ENCODE assay signal across 12 mouse cellular contexts in the genomic region with DNA sequence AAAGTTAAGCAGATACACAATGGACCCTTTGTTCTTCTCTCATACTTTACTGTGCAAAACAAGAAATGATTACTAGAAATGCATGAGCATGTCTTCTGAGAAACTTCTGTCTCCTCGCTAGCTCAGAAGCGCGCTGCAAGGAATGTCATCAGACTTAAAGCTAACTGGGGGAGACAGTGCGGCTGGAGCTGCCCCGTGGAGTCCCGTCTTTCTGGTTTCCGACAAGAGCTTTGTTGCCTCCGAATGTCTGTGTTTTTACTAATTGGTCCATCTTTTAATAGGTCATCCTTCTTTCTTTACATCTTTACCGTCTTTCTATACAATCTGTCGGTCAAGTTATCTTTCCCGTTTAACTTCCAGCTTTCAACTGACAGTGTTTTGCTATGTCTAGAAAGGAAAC.
"Had no signal": no experiment of that assay in that cellular context is flagged by ENCODE, and none has a peak within 500 bp of the region (broad histone marks: within the 10 kb centered on the region; RNA-seq: fewer than 3 reads in every experiment).

No protein-coding gene starts in this region.

- DNase-seq: kidney, postnatal 14 days; lung, adult 2 months; lung, postnatal 10 days; lung, postnatal 4 days; right cerebral cortex, adult 18-20 months; thymus, postnatal 14 days had no signal

- H3K4me3 ChIP-seq: limb, embryonic 10.5 days; liver, embryonic 15.5 days; neural tube, embryonic 13.5 days had no signal

- H3K9me3 ChIP-seq: limb, embryonic 10.5 days; liver, embryonic 15.5 days; neural tube, embryonic 13.5 days had no signal

- H3K9ac ChIP-seq: liver, embryonic 15.5 days; neural tube, embryonic 13.5 days had no signal

- H3K27me3 ChIP-seq: liver, embryonic 15.5 days; neural tube, embryonic 13.5 days had no signal

- H3K36me3 ChIP-seq: limb, embryonic 10.5 days; liver, embryonic 15.5 days; neural tube, embryonic 13.5 days had no signal

- H3K4me2 ChIP-seq: liver, embryonic 11.5 days; liver, embryonic 15.5 days; midbrain, embryonic 11.5 days; neural tube, embryonic 13.5 days had no signal

- H3K27ac ChIP-seq: liver, embryonic 15.5 days; neural tube, embryonic 13.5 days; stomach, postnatal 0 days had no signal
